Mouse (Mus musculus) fibroblast of lung, adult 2 months (primary cell): ENCODE results near the gene Cox7a1.

Experiments used
- DNase-seq: peaks from one replicate; pipeline ENCODE4 v3.0.0-alpha.2; 2011; ENCODE audit warnings: low read depth

Cox7a1 gene

DNA sequence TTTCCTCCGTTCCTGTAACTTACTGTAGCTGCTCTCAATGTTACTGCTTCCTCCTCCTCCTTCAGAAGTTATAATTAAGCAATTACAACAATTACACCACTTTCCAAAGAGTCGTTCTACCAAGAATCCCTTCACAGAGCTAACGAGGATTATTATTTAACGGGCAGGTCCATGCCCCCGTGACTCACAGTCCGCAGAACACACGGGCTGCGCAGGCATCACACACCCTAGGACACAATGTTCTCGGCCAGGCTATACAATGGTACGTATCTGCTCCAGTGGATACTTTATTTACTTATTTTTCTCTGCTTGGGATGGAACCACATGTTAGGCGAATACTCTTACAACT is 36.0 kb downstream of the Cox7a1 start:
- no peak for DNase-seq

DNA sequence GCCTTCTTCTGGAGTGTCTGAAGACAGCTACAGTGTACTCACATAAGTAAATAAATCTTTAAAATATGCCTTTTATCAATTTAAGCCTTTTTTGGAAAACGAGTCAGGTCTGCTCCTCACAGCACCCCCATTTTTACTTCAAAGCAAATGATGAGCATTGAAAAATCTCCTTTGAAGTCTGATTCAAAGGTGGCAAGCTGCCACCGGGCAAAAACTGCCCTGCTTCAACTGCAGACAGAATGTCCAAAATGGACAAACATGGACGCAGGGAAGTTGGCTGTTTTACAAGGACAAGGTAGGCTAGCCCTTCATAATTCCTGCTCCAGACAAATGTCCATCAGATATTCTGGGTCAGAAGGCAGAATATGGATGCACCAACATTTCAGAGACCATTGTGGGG is 37.5 kb downstream of the Cox7a1 start:
- DNase-seq, result no peak

DNA sequence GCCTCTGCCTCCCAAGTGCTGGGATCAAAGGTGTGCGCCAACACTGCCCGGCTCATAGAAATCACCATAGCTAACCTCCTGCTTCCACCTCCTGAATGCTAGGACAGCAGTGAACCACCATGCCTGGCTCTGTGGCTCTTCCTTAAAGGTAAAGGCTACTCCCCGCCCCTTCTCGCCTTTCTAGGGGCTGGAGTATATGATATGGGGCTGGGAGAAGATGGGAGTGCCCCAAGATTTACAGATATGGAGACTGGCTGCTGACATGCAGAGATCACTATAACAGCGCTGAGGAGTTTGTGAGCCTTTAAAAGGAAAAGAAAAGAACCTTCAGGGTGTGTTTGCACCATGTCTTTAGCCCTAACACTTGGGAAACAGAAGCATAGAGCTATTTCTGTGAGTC is 38.3 kb downstream of the Cox7a1 start:
- DNase-seq, result no peak

DNA sequence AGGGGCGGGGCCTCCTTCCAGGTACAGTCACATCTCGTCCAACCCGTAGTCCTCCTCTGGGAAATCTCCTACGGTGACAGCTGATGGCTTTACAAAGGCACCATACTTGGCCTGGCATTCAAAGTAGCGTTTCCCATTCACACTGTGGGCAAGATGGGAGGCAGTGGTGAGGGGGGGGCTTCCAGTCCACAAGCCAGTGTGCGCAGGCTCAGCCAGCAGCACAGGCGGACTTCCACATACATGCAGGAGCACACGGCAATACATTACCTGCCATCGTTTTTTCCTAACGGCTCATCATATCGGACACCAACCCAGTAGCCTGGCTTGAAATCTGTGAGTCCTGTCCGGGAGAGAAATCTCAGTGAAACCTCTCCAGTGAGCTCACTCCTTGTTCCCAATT is 40.3 kb downstream of the Cox7a1 start:
- DNase-seq, result no peak

DNA sequence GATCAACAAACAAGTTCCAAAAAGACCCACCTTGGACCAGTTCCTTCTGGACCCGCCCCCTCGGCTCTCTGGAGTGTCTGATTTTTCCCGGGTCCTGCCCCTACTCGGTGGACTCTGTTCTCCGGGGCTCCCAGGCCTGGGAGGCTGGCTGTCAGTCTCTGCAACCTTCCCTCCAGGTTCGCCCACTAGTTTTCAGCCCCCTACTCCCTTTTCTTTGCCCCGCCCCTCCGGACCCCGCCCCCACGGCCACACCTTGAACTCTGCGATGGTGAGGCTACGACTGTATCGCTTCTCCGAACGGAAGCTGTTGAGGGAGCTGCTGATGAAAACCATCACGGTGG is 47.4 kb downstream of the Cox7a1 start:
- no peak for DNase-seq

DNA sequence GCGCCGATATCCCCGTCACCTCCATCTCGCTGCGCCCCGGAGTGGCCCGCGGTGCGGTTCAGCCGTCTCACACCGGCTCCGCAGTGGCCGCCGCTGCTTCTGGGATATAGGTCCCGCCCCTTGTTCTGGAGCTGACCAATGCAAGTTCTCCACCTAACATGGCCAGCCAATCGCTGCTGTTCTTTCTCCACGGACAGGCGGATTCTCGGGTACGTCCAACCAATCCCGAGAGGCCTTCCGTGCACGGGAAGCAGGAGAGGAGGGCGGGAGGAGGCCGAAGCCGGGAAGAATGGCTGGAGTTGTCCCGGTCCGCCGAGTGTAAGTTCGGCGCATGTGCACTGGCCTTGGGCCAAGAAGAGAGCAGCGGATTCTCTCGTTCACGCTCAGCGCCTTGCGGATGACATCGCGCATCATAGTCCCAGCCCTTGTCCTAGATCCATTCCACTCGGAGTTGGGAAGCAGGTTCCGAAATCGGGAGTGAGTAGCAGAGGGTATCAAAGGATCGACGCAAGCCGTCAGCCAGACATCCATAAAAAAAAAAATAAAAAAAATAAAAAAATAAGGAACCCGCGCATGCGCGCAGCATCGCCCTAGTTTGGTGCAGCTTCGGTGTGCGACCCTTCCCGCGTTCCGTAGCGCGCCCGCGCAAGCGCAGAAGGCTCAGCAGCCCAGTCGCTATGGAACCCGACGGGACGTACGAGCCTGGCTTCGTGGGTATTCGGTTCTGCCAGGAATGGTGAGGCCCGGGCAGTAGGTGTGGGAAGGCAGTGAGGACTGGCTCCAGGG is 47.9 kb downstream of the Cox7a1 start, which contains the start of the genes Polr2i and Tbcb:
Gene Polr2i (plus strand): TSS at position 280 of the 786 bp plus-strand sequence.
Gene Tbcb (minus strand): TSS at position 604 of the 786 bp plus-strand sequence.
- peak; percentile 99 for DNase-seq

DNA sequence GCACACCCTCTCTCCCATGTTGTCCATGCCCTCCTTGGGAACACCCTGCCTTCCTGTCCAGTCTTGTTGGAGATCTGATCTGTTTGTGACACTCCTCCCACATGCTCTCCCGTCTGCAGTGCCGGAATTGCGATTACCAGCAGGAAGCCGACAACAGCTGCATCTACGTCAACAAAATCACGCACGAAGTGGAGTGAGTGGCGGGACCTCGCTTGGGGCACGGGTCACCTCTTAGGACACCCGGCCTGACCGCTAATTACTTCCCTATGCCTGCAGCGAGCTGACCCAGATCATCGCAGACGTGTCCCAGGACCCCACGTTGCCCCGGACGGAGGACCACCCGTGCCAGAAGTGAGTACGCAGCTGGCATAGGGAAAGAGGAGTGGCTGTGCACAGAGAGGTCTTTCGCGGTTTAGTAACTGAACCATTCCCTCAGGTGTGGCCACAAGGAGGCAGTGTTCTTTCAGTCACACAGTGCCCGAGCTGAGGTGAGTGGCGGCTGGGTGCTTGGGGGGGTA is 48.7 kb downstream of the Cox7a1 start:
- DNase-seq, result peak; percentile 33

DNA sequence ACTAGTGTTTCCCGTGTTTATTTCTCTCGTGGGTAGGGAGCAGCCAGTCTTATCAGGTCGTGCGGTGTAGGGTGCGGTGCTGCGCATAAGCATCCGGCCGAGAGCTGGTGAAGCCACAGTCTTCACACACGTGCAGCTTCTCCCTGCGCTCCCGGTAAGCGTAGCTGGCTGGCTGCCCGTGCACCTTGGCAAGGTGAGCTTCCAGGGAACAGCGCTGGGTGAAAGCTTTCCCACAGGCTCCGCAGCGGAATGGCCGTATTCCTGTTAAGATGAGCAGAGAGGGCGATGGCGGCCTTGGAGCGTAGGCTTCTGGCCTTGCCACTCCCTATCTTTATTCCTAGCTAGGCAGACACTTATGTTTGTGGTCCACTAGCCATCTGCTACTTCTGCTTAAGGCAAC is 49.4 kb downstream of the Cox7a1 start:
- no peak for DNase-seq

DNA sequence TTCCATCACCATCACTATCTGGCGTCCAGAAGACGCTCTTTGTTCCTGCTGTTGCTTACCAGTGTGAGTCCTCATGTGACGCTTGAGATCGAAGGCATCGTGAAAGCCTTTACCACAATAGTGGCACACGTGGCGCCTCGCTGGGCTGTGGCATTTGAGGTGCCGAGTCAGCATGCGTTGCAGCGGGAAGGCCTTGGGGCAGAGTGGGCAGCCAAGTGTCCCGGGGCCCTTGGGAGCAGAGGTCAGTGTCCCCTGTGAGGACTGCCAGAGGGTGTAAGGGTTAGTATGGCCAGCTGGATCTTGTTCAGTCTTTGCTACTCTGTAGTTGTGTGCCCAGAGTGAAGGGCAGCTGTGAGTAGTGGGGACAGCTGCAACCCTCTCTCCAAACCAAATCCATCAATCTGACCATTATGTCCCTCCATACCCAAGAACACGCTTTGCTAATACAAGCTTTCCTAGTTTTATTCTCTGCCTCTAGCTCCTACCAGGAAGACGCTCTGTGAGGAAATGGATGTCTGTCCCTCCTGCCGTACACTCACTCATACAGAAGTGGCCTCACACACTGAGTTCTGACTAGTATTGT is 50.4 kb downstream of the Cox7a1 start:
- DNase-seq, result no peak

DNA sequence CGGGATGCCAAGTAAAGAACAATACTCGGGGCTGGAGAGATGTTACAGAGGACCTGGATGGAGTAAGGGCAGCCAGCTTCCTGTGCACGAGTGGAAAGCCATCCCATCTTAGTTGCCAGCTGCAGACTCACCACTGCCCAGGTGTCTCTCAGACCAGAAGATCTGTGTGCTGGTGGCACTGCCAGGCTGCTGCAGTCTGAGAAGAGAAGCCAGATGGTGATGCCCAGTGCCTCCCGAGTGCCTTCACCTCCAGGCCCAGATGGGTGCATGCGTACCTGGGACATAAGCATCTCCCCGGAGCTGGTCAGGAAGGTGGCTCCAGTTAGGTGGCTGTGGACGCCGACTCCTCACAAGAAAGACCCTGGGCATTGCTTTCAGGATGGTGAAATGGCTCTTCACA is 51.1 kb downstream of the Cox7a1 start:
- no peak for DNase-seq

DNA sequence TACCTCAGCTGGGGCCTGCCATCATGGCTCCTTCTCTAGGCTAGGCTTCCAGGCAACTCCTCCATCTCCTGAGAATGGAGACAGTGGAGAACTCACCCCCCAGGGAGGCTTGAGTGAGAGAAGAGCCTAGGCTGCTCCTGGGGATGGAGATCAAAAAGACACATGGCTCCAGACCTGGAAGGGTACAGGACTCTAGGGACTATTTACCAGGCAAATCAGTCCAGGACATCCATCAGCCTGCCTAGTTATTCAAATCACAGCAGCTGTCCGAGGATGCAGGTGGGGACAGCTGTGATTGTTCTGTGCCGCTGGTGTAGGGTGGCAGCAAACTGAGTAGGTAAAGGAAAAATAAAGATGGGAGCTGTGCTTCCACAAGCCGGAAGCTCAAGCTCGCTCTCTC is 51.7 kb downstream of the Cox7a1 start, which contains the start of gene Ovol3:
Gene Ovol3 (minus strand): TSS at position 101 of the 400 bp plus-strand sequence.
- DNase-seq, result no peak
